Mouse (Mus musculus) forebrain, embryonic 12.5 days (tissue): Measurements from ENCODE around the gene Slc9a9. TPM values are rescaled to one million over a fixed set of nuclear protein-coding genes. Genes with fewer than 3 reads are reported as not detected.

Source experiments
- ATAC-seq: fragments of 200-750 bp; cut with Nextera tagmentation; 2 replicates; pipeline ENCODE4 v1.8.0; 2017; ENCODE audit warnings: moderate TSS enrichment; ENCODE audit not compliant: low FRiP score
- H3K27ac ChIP-seq: fragments of 300-500 bp; sonication (generic); 2 replicates; pipeline ENCODE4 v1.5.1; 2016; ENCODE audit warnings: mild to moderate bottlenecking
- H3K27me3 ChIP-seq: fragments of 300-500 bp; sonication (generic); 2 replicates; pipeline ENCODE4 v1.6.1; 2016; ENCODE audit warnings: mild to moderate bottlenecking
- H3K36me3 ChIP-seq: fragments of 300-500 bp; sonication (generic); replicated peaks from 2 replicates; pipeline ENCODE4 v1.6.1; 2016; ENCODE audit warnings: mild to moderate bottlenecking
- H3K4me1 ChIP-seq: fragments of 300-500 bp; sonication (generic); 2 replicates; pipeline ENCODE4 v1.6.1; 2016
- H3K4me2 ChIP-seq: fragments of 300-500 bp; sonication (generic); 2 replicates; pipeline ENCODE4 v1.6.1; 2016; ENCODE audit warnings: mild to moderate bottlenecking, moderate library complexity
- H3K4me3 ChIP-seq: fragments of 300-500 bp; sonication (generic); replicated peaks from 2 replicates; pipeline ENCODE4 v1.5.1; 2016; ENCODE audit warnings: mild to moderate bottlenecking
- H3K9ac ChIP-seq: fragments of 300-500 bp; sonication (generic); 2 replicates; pipeline ENCODE4 v1.6.1; 2016; ENCODE audit warnings: mild to moderate bottlenecking
- H3K9me3 ChIP-seq: fragments of 300-500 bp; sonication (generic); 2 replicates; pipeline ENCODE4 v1.6.1; 2016
- WGBS: fragments of 180-500 bp; shearing (Covaris S2); methylation state at CpG from one replicate; pipeline ENCODE4 v1.1.7; 2016; 5-methylcytosine and 5-hydroxymethylcytosine counted together
- polyA plus RNA-seq: library from polyadenylated mRNA; unstranded; fragments of >200 nt; fragmentation: Nextera tagmentation; extraction: Ambion mirVana; gene quantifications from 2 replicates; pipeline ENCODE4 v1.2.1, GENCODE M21; 2016

The Slc9a9 gene
- polyA plus RNA-seq, 1 experiment from 2014 or later: 2.8 TPM

- Histone ChIP-seq H3K27me3 (no peaks in the 10 kb centered on the region), H3K27ac (no peak overlapping the region), H3K4me1 (peaks cover 20% of the 10 kb centered on the region), H3K9me3 (no peaks in the 10 kb centered on the region), H3K4me2 (no peak overlapping the region), H3K9ac (no peak overlapping the region), H3K36me3 (no peaks in the 10 kb centered on the region), H3K4me3 (no peak overlapping the region)
- WGBS: 79% methylated on average over 2 of the region's 2 CpGs
- no peak for ATAC-seq
Observed at GRCm38 (mm10) chr9:94705758-94706026, 36.0 kb downstream of the Slc9a9 start.

- H3K4me1 ChIP-seq: no peaks in the 10 kb centered on the region
- ATAC-seq: no peak
- no peak overlapping the region for H3K4me2 ChIP-seq
- no peaks in the 10 kb centered on the region for H3K27me3 ChIP-seq
- no peaks in the 10 kb centered on the region for H3K36me3 ChIP-seq
- no peak overlapping the region for H3K4me3 ChIP-seq
- no peaks in the 10 kb centered on the region for H3K9me3 ChIP-seq
- H3K9ac ChIP-seq: no peak overlapping the region
- 85% methylated on average over 5 of the region's 5 CpGs for WGBS
- H3K27ac ChIP-seq: no peak overlapping the region
Observed at GRCm38 (mm10) chr9:94712084-94712483, 42.4 kb downstream of the Slc9a9 start.

GRCm38 (mm10) chr9:94716695-94717094 lies 47.0 kb downstream of the Slc9a9 start:
- Histone ChIP-seq H3K4me3 (no peak overlapping the region), H3K4me1 (no peaks in the 10 kb centered on the region), H3K36me3 (no peaks in the 10 kb centered on the region), H3K27me3 (no peaks in the 10 kb centered on the region), H3K9me3 (no peaks in the 10 kb centered on the region), H3K4me2 (no peak overlapping the region), H3K27ac (no peak overlapping the region), H3K9ac (no peak overlapping the region)
- WGBS: 87% methylated on average over 2 of the region's 2 CpGs
- ATAC-seq: no peak

GRCm38 (mm10) chr9:94723631-94724030 lies 53.9 kb downstream of the Slc9a9 start:
- WGBS: 41% methylated on average over 2 of the region's 2 CpGs
- Histone ChIP-seq H3K27me3 (no peaks in the 10 kb centered on the region), H3K4me1 (no peaks in the 10 kb centered on the region), H3K36me3 (no peaks in the 10 kb centered on the region), H3K4me3 (no peak overlapping the region), H3K27ac (no peak overlapping the region), H3K4me2 (no peak overlapping the region), H3K9me3 (no peaks in the 10 kb centered on the region), H3K9ac (no peak overlapping the region)
- no peak for ATAC-seq

- no peaks in the 10 kb centered on the region for H3K4me1 ChIP-seq
- no peaks in the 10 kb centered on the region for H3K27me3 ChIP-seq
- H3K9me3 ChIP-seq: no peaks in the 10 kb centered on the region
- H3K4me3 ChIP-seq: no peak overlapping the region
- no peaks in the 10 kb centered on the region for H3K36me3 ChIP-seq
- 85% methylated on average over 5 of the region's 5 CpGs for WGBS
- H3K27ac ChIP-seq: no peak overlapping the region
- H3K4me2 ChIP-seq: no peak overlapping the region
- H3K9ac ChIP-seq: no peak overlapping the region
- no peak for ATAC-seq
Observed at GRCm38 (mm10) chr9:94725121-94725520, 55.4 kb downstream of the Slc9a9 start.

DNA sequence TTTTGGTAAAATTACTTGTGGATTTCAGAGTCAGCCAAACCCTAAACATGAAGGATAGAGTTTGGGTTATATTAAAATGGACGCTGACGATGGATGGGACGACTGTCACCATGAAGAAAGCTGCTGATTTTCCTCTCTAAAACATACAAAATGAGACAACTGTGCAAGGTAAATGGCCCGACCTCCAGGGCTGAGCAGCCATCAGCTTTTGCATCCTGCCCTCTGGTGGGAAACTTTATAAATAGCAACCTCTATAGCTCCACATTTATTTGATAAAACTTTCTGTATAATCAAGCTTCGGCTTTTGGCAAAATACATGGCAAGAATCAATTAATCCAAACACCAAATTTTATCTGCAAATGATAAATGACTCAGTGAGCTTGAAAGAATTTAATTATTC lies 57.7 kb downstream of the Slc9a9 start:
- H3K9me3 ChIP-seq: no peaks in the 10 kb centered on the region
- no peaks in the 10 kb centered on the region for H3K27me3 ChIP-seq
- no peaks in the 10 kb centered on the region for H3K36me3 ChIP-seq
- no peak overlapping the region for H3K4me2 ChIP-seq
- H3K9ac ChIP-seq: no peak overlapping the region
- WGBS: 36% methylated on average over 5 of the region's 5 CpGs
- 0 out of 2 replicates have a peak, but pooled peaks have one; percentile 27 for ATAC-seq
- no peaks in the 10 kb centered on the region for H3K4me1 ChIP-seq
- H3K27ac ChIP-seq: no peak overlapping the region
- no peak overlapping the region for H3K4me3 ChIP-seq

GRCm38 (mm10) chr9:94730396-94730795 lies 60.7 kb downstream of the Slc9a9 start:
- ATAC-seq: no peak
- no peaks in the 10 kb centered on the region for H3K36me3 ChIP-seq
- no peak overlapping the region for H3K27ac ChIP-seq
- H3K4me1 ChIP-seq: no peaks in the 10 kb centered on the region
- 93% methylated on average over 8 of the region's 8 CpGs for WGBS
- H3K4me3 ChIP-seq: no peak overlapping the region
- no peaks in the 10 kb centered on the region for H3K9me3 ChIP-seq
- H3K27me3 ChIP-seq: no peaks in the 10 kb centered on the region
- no peak overlapping the region for H3K4me2 ChIP-seq
- H3K9ac ChIP-seq: no peak overlapping the region

- WGBS: 82% methylated on average over 6 of the region's 6 CpGs
- Histone ChIP-seq H3K9ac (no peak overlapping the region), H3K27me3 (no peaks in the 10 kb centered on the region)
Observed at GRCm38 (mm10) chr9:94732136-94732535, 62.4 kb downstream of the Slc9a9 start.

GRCm38 (mm10) chr9:94732599-94733287 lies 63.0 kb downstream of the Slc9a9 start:
- Histone ChIP-seq H3K4me1 (no peaks in the 10 kb centered on the region), H3K4me3 (no peak overlapping the region), H3K9me3 (no peaks in the 10 kb centered on the region), H3K9ac (no peak overlapping the region), H3K27ac (no peak overlapping the region), H3K4me2 (no peak overlapping the region), H3K36me3 (no peaks in the 10 kb centered on the region), H3K27me3 (no peaks in the 10 kb centered on the region)
- WGBS: 77% methylated on average over 8 of the region's 8 CpGs
- ATAC-seq: 0 out of 2 replicates have a peak, but pooled peaks have one; percentile 36

More at GRCm38 (mm10) chr9:94732136-94732535, 62.4 kb downstream of the Slc9a9 start:
- no peaks in the 10 kb centered on the region for H3K36me3 ChIP-seq
- no peak overlapping the region for H3K4me3 ChIP-seq
- no peak overlapping the region for H3K4me2 ChIP-seq
- no peak overlapping the region for H3K27ac ChIP-seq
- H3K4me1 ChIP-seq: no peaks in the 10 kb centered on the region
- H3K9me3 ChIP-seq: no peaks in the 10 kb centered on the region
- ATAC-seq: no peak

GRCm38 (mm10) chr9:94734320-94734719 lies 64.6 kb downstream of the Slc9a9 start:
- Histone ChIP-seq H3K9me3 (no peaks in the 10 kb centered on the region), H3K27me3 (no peaks in the 10 kb centered on the region), H3K4me2 (no peak overlapping the region), H3K36me3 (no peaks in the 10 kb centered on the region), H3K9ac (no peak overlapping the region), H3K4me3 (no peak overlapping the region), H3K4me1 (peaks cover 3% of the 10 kb centered on the region; the same call in 1 of the 2 replicates), H3K27ac (no peak overlapping the region)
- WGBS: 91% methylated on average over 1 of the region's 1 CpGs
- ATAC-seq: no peak

- Histone ChIP-seq H3K9me3 (no peaks in the 10 kb centered on the region), H3K9ac (no peak overlapping the region), H3K27ac (no peak overlapping the region), H3K4me1 (peaks cover 3% of the 10 kb centered on the region; the same call in 1 of the 2 replicates), H3K27me3 (no peaks in the 10 kb centered on the region), H3K36me3 (no peaks in the 10 kb centered on the region), H3K4me2 (no peak overlapping the region), H3K4me3 (no peak overlapping the region)
- no peak for ATAC-seq
- 73% methylated on average over 5 of the region's 5 CpGs for WGBS
Observed at GRCm38 (mm10) chr9:94737226-94737625, 67.5 kb downstream of the Slc9a9 start.

DNA sequence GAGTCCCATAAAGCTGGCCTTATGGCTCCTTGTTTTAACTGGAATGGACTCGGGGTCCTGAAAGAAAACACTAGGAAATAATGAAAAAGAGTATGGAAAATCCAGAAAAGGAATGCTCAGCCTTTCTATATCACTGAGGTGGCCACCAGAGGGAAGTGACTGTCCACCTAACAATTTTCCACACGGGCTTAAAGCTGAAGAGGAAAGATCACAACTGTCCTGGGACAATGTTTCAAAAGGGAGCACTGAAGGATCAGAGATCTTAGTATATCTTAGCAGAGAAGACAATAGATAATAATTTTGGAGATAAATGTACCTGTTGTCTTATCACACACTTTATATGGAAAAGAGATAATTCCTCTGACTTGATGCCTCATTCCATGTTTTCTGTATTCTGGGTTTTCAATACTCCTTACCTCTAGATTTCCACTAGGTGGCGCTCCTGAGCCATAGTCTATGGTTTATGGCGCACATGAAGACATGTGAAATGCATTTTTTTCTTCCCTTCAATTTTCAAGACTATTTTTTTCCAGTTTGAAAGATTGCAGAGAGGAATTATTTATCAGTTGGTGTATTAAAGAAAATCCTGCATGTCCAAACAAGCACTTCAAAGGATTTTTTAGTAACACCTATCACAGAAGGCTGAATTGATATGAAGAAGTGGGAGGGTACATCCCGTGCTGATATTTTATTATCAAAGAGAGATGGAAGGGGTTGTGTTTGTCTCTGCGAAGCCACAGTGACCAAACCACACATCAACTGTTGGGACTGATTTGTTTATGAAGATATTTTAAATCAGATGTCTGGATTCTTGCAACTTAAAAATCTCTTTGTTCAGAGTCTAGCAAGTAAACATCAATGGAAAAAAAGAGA lies 69.1 kb downstream of the Slc9a9 start:
- no peak overlapping the region for H3K4me3 ChIP-seq
- H3K9ac ChIP-seq: no peak overlapping the region
- H3K27ac ChIP-seq: no peak overlapping the region
- no peaks in the 10 kb centered on the region for H3K9me3 ChIP-seq
- no peaks in the 10 kb centered on the region for H3K36me3 ChIP-seq
- 46% methylated on average over 6 of the region's 6 CpGs for WGBS
- H3K27me3 ChIP-seq: no peaks in the 10 kb centered on the region
- ATAC-seq: peak; percentile 59
- no peak overlapping the region for H3K4me2 ChIP-seq
- H3K4me1 ChIP-seq: peaks cover 3% of the 10 kb centered on the region; the same call in 1 of the 2 replicates

DNA sequence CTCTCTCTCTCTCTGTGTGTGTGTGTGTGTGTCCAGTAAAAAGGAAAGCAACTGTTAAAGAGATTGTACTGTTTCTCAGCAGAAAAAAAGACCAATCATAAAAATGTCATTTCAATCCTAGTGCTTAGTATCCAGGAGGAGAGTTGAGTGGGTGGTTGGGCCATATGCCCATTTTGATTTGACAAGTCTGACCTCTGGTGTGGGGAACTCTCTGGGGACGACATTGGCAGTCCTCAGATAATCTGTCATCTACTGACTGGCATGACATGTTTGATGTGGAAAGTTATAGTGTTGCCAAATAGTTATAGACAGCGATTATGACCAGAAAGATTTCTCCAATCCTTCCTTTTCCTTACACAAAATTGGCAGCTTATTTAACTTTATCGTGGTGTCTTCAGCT lies 71.1 kb downstream of the Slc9a9 start:
- peaks cover 3% of the 10 kb centered on the region; the same call in 1 of the 2 replicates for H3K4me1 ChIP-seq
- no peaks in the 10 kb centered on the region for H3K27me3 ChIP-seq
- no peak overlapping the region for H3K4me3 ChIP-seq
- H3K36me3 ChIP-seq: no peaks in the 10 kb centered on the region
- ATAC-seq: no peak
- WGBS: 83% methylated on average over 3 of the region's 3 CpGs
- H3K9ac ChIP-seq: no peak overlapping the region
- no peak overlapping the region for H3K4me2 ChIP-seq
- H3K27ac ChIP-seq: no peak overlapping the region
- no peaks in the 10 kb centered on the region for H3K9me3 ChIP-seq
